In genomic region chr3:65990957-65991646, GRCm38 (mm10) we compare ENCODE assay signal across 8 mouse cellular contexts. TPM values are rescaled to one million over a fixed set of nuclear protein-coding genes. Genes with fewer than 3 reads are reported as not detected.
DNase-seq lines count a peak whose midpoint lies in the region; ATAC-seq and TF ChIP-seq lines count a peak whose summit lies in the region.

No protein-coding gene starts in this region.

- WGBS in midbrain, embryonic 14.5 days: 24% methylated on average over 3 of the region's 3 CpGs

- DNase-seq in gastrocnemius, adult 2 months: no peak
- no peak for DNase-seq in gastrocnemius, postnatal 25 days
- DNase-seq in A20 (ENCODE audit: low read depth, low spot score): peak; percentile 65
- DNase-seq in ZHBTc4 (ENCODE audit: low read depth, low spot score): peak; percentile 21
- peak; percentile 19 to 46 for DNase-seq in layer of hippocampus, postnatal 10 days (ENCODE audit: low spot score in 2 of 2)
- DNase-seq in midbrain, embryonic 14.5 days: peak; percentile 83
- no peak for DNase-seq in urinary bladder, adult 2 months (ENCODE audit: low spot score)

- peak; percentile 86 for TF ChIP-seq CTCF in gastrocnemius, adult 2 months (IDR thresholded peaks at IDR 0.05)

- intact Hi-C loops in gastrocnemius, adult 2 months (cut with DNase I): loop anchor here (5.0 kb wide), 2 partner anchors 39 to 54 kb away; no protein-coding TSS in a partner anchor

- peak overlapping the region; percentile 59 for H3K27ac ChIP-seq in gastrocnemius, adult 2 months
- H3K27ac ChIP-seq in midbrain, embryonic 14.5 days (replicated peaks; ENCODE audit: low read depth, low read length): no peak overlapping the region

- no peaks in the 10 kb centered on the region for H3K36me3 ChIP-seq in midbrain, embryonic 14.5 days (ENCODE audit: control insufficient read depth, insufficient read depth, low read length)

- no peak overlapping the region for H3K4me2 ChIP-seq in midbrain, embryonic 14.5 days (ENCODE audit: low read length)

- H3K9me3 ChIP-seq in midbrain, embryonic 14.5 days (ENCODE audit: control insufficient read depth, low read length): no peaks in the 10 kb centered on the region

- H3K27me3 ChIP-seq in midbrain, embryonic 14.5 days (ENCODE audit: control insufficient read depth, insufficient read depth, low read length): no peaks in the 10 kb centered on the region

- peak; percentile 54 for ATAC-seq in granulocyte monocyte progenitor cell, adult 5-6 weeks (replicated peaks; ENCODE audit: poor library complexity, severe bottlenecking)
- peak; percentile 40; the same call in 1 of the 2 replicates for ATAC-seq in midbrain, embryonic 14.5 days (ENCODE audit: low FRiP score, low TSS enrichment)

- no peaks in the 10 kb centered on the region for H3K4me1 ChIP-seq in midbrain, embryonic 14.5 days (ENCODE audit: control insufficient read depth, insufficient read depth, low read length)

- no peak overlapping the region for H3K9ac ChIP-seq in midbrain, embryonic 14.5 days (replicated peaks; ENCODE audit: low read length)

- H3K4me3 ChIP-seq in gastrocnemius, adult 2 months: peak overlapping the region; percentile 49
- H3K4me3 ChIP-seq in midbrain, embryonic 14.5 days (replicated peaks; ENCODE audit: low read depth, low read length): no peak overlapping the region

RNA-seq across cellular contexts. Expression of gene Ccnl1, which starts 33.1 kb away (rescaled TPM):
- total RNA-seq in gastrocnemius, adult 2 months (2021): 10 to 100 TPM; 15.5 to 19.0 TPM
- 10 to 100 TPM; 12.7 to 17.4 TPM for total RNA-seq in gastrocnemius, postnatal 25 days (2021)
- total RNA-seq in granulocyte monocyte progenitor cell, adult 5-6 weeks (2014; fragmentation: Nextera tagmentation): 131 and 167 TPM in 2 replicates
- total RNA-seq in granulocyte monocyte progenitor cell, adult 5-6 weeks (2017): 289 and 310 TPM in 2 replicates
- 10 to 100 TPM; 56.7 to 61.8 TPM for total RNA-seq in layer of hippocampus, postnatal 10 days (2021)
- polyA plus RNA-seq in midbrain, embryonic 14.5 days (2014; fragmentation: Nextera tagmentation; extraction: Ambion mirVana): 78.1 and 99.0 TPM in 2 replicates
- polyA plus RNA-seq in urinary bladder, adult 2 months (2012; rRNA removed): 86.0 and 114 TPM in 2 replicates

Comparison
In these comparisons a context has a peak if more than half of its experiments do, and no peak if none do; other contexts are left out.
1. DNase-seq: peak in A20 (single experiment), ZHBTc4 (single experiment), layer of hippocampus, postnatal 10 days (2 of 2) and midbrain, embryonic 14.5 days (single experiment); none in gastrocnemius, adult 2 months (single experiment), gastrocnemius, postnatal 25 days (single experiment) and urinary bladder, adult 2 months (single experiment).